Mouse (Mus musculus) MEL (cell line): ENCODE results near the gene Creb3. TPM values are rescaled to one million over a fixed set of nuclear protein-coding genes. Genes with fewer than 3 reads are reported as not detected.

Experiments used
- DNase-seq: peaks from one replicate; pipeline ENCODE4 v3.0.0; 2011; ENCODE audit warnings: low read depth, low spot score
- H3K27ac ChIP-seq: 2 replicates; pipeline ENCODE4 v1.5.1; 2012; ENCODE audit warnings: low read depth, mild to moderate bottlenecking, control low read depth, low read length, moderate library complexity; ENCODE audit not compliant: control insufficient read depth
- H3K27me3 ChIP-seq, 2 experiments: fragments of 150-350 bp in 1 of 2; sonication (generic) in 1 of 2; 2 replicates each; pipeline ENCODE4 v1.6.1; 2012; ENCODE audit warnings: low read length in 2 of 2, mild to moderate bottlenecking in 2 of 2, improper control_type of control experiment in 1 of 2, moderate library complexity in 1 of 2; ENCODE audit not compliant: insufficient read depth in 2 of 2, control insufficient read depth in 1 of 2
- H3K36me3 ChIP-seq, 2 experiments: 2 replicates each; pipeline ENCODE4 v1.6.1; 2012 to 2014; ENCODE audit warnings: low read length in 2 of 2, improper control_type of control experiment in 1 of 2, inconsistent platforms in 1 of 2, mild to moderate bottlenecking in 1 of 2; ENCODE audit not compliant: insufficient read depth in 2 of 2, control insufficient read depth in 1 of 2
- H3K4me1 ChIP-seq, 2 experiments: fragments of 150-350 bp in 1 of 2; sonication (generic) in 1 of 2; 2 replicates each; pipeline ENCODE4 v1.6.1; 2012; ENCODE audit warnings: low read length in 2 of 2, improper control_type of control experiment in 1 of 2, mild to moderate bottlenecking in 1 of 2; ENCODE audit not compliant: insufficient read depth in 2 of 2, control insufficient read depth in 1 of 2
- H3K4me3 ChIP-seq, 2 experiments: fragments of 150-350 bp in 1 of 2; sonication (generic) in 1 of 2; 2 replicates each; pipeline ENCODE4 v1.5.1; 2012; ENCODE audit warnings: low read depth in 2 of 2, low read length in 2 of 2, mild to moderate bottlenecking in 2 of 2, moderate library complexity in 2 of 2, control low read depth in 1 of 2, improper control_type of control experiment in 1 of 2; ENCODE audit not compliant: control insufficient read depth in 1 of 2, insufficient read depth in 1 of 2
- H3K79me2 ChIP-seq: 2 replicates; pipeline ENCODE4 v1.6.1; 2012; ENCODE audit warnings: mild to moderate bottlenecking, low read length, moderate library complexity; ENCODE audit not compliant: control insufficient read depth, poor library complexity, insufficient read depth
- H3K9ac ChIP-seq: 2 replicates; pipeline ENCODE4 v1.6.1; 2012; ENCODE audit warnings: low read depth, mild to moderate bottlenecking, control low read depth, low read length, moderate library complexity; ENCODE audit not compliant: control insufficient read depth, poor library complexity, severe bottlenecking
- H3K9me3 ChIP-seq: fragments of 150-350 bp; sonication (generic); replicated peaks from 2 replicates; pipeline ENCODE4 v1.6.1; 2012; ENCODE audit warnings: mild to moderate bottlenecking, low read length, improper control_type of control experiment, moderate library complexity; ENCODE audit not compliant: insufficient read depth
- BHLHE40 ChIP-seq: IDR thresholded peaks from 2 replicates; pipeline ENCODE4 v1.6.1; 2012; ENCODE audit warnings: low read depth, mild to moderate bottlenecking, inconsistent platforms, low read length, improper control_type of control experiment, borderline replicate concordance
- CHD2 ChIP-seq: IDR thresholded peaks from 2 replicates; pipeline ENCODE4 v1.6.1; 2011; ENCODE audit warnings: low read length, improper control_type of control experiment
- EP300 ChIP-seq, 2 experiments: IDR thresholded peaks; 2 replicates each; pipeline ENCODE4 v1.6.1; 2011; ENCODE audit warnings: improper control_type of control experiment in 2 of 2, low read length in 2 of 2, low read depth in 1 of 2, mild to moderate bottlenecking in 1 of 2
- GABPA ChIP-seq: IDR thresholded peaks from 2 replicates; pipeline ENCODE4 v1.6.1; 2012; ENCODE audit warnings: low read depth, mild to moderate bottlenecking, inconsistent platforms, low read length, improper control_type of control experiment, moderate library complexity
- JUND ChIP-seq: IDR thresholded peaks from 2 replicates; pipeline ENCODE4 v1.6.1; 2011; ENCODE audit warnings: low read depth, mild to moderate bottlenecking, improper control_type of control experiment, low read length
- KAT2A ChIP-seq: conservative IDR thresholded peaks from 2 replicates; pipeline ENCODE4 v1.6.1; 2012; ENCODE audit warnings: low read depth, low read length, improper control_type of control experiment, inconsistent platforms
- MAFK ChIP-seq: IDR thresholded peaks from 2 replicates; pipeline ENCODE4 v1.6.1; 2011; ENCODE audit warnings: low read depth, mild to moderate bottlenecking, low read length, improper control_type of control experiment, borderline replicate concordance
- MAZ ChIP-seq: IDR thresholded peaks from 2 replicates; pipeline ENCODE4 v1.6.1; 2012; ENCODE audit warnings: low read depth, mild to moderate bottlenecking, inconsistent platforms, low read length, improper control_type of control experiment
- MEF2A ChIP-seq: IDR thresholded peaks from 2 replicates; pipeline ENCODE4 v1.6.1; 2014; ENCODE audit warnings: low read depth, mild to moderate bottlenecking, inconsistent platforms, low read length, improper control_type of control experiment; ENCODE audit not compliant: poor library complexity, insufficient replicate concordance, severe bottlenecking; ENCODE audit errors: extremely low read depth
- MXI1 ChIP-seq: IDR thresholded peaks from 2 replicates; pipeline ENCODE4 v1.6.1; 2011; ENCODE audit warnings: mild to moderate bottlenecking, low read depth, low read length, improper control_type of control experiment
- MYB ChIP-seq: IDR thresholded peaks from 2 replicates; pipeline ENCODE4 v1.6.1; 2011; ENCODE audit warnings: mild to moderate bottlenecking, low read depth, low read length, improper control_type of control experiment
- NRF1 ChIP-seq: IDR thresholded peaks from 2 replicates; pipeline ENCODE4 v1.6.1; 2014; ENCODE audit warnings: low read depth, mild to moderate bottlenecking, inconsistent platforms, low read length, improper control_type of control experiment, moderate library complexity; ENCODE audit not compliant: poor library complexity, insufficient read depth, severe bottlenecking
- POLR2A ChIP-seq, 2 experiments: IDR thresholded peaks; 2 replicates each; pipeline ENCODE4 v1.6.1; 2011 to 2012; ENCODE audit warnings: low read length in 2 of 2, mild to moderate bottlenecking in 2 of 2, control low read depth in 1 of 2, improper control_type of control experiment in 1 of 2, low read depth in 1 of 2, moderate library complexity in 1 of 2; ENCODE audit not compliant: control insufficient read depth in 1 of 2, insufficient read depth in 1 of 2, poor library complexity in 1 of 2
- POLR2AphosphoS5 ChIP-seq: IDR thresholded peaks from 2 replicates; pipeline ENCODE4 v1.6.1; 2012; ENCODE audit warnings: low read depth, borderline replicate concordance, mild to moderate bottlenecking, inconsistent platforms, low read length, moderate library complexity, mixed read lengths
- RAD21 ChIP-seq: IDR thresholded peaks from 2 replicates; pipeline ENCODE4 v1.6.1; 2011; ENCODE audit warnings: mild to moderate bottlenecking, low read depth, low read length, improper control_type of control experiment
- RCOR1 ChIP-seq: IDR thresholded peaks from 2 replicates; pipeline ENCODE4 v1.6.1; 2012; ENCODE audit warnings: low read depth, mild to moderate bottlenecking, inconsistent platforms, low read length, improper control_type of control experiment
- TBP ChIP-seq: IDR thresholded peaks from 2 replicates; pipeline ENCODE4 v1.8.0; 2011; ENCODE audit warnings: low read depth, low read length, improper control_type of control experiment
- TCF12 ChIP-seq: IDR thresholded peaks from 2 replicates; pipeline ENCODE4 v1.6.1; 2014; ENCODE audit warnings: low read depth, mild to moderate bottlenecking, inconsistent platforms, low read length, improper control_type of control experiment, moderate library complexity
- USF1 ChIP-seq: IDR thresholded peaks from 2 replicates; pipeline ENCODE4 v1.6.1; 2014; ENCODE audit warnings: low read depth, mild to moderate bottlenecking, inconsistent platforms, low read length, improper control_type of control experiment, moderate library complexity
- ZKSCAN1 ChIP-seq: IDR thresholded peaks from 2 replicates; pipeline ENCODE4 v1.6.1; 2012; ENCODE audit warnings: low read depth, mild to moderate bottlenecking, inconsistent platforms, low read length, improper control_type of control experiment, moderate library complexity
- ZMIZ1 ChIP-seq: IDR thresholded peaks from 2 replicates; pipeline ENCODE4 v1.6.1; 2012; ENCODE audit warnings: low read depth, mild to moderate bottlenecking, inconsistent platforms, low read length, improper control_type of control experiment, moderate library complexity
- ZNF384 ChIP-seq: IDR thresholded peaks from 2 replicates; pipeline ENCODE4 v1.6.1; 2012; ENCODE audit warnings: low read depth, mild to moderate bottlenecking, inconsistent platforms, low read length, improper control_type of control experiment
- polyA plus RNA-seq, 2 experiments: library from polyadenylated mRNA; stranded (reverse) in 1 of 2; unstranded in 1 of 2; fragments of >175 nt in 1 of 2; fragments of >200 nt in 1 of 2; gene quantifications; 2 replicates each; pipeline versions ENCODE4 v1.2.1 to v1.2.4; 2012; ENCODE audit warnings: low replicate concordance in 2 of 2, low read depth in 1 of 2; ENCODE audit not compliant: insufficient read length in 2 of 2, insufficient read depth in 1 of 2, missing spikeins in 1 of 2
- total RNA-seq: library from RNA; depleted of rRNA; stranded (reverse); fragments of 300-350 nt; gene quantifications from 2 replicates; pipeline ENCODE4 v1.2.3, GENCODE M21; 2012

Creb3 gene
- total and polyA plus RNA-seq, 3 experiments: 17.1 to 21.3 TPM; not detected in 1

DNA sequence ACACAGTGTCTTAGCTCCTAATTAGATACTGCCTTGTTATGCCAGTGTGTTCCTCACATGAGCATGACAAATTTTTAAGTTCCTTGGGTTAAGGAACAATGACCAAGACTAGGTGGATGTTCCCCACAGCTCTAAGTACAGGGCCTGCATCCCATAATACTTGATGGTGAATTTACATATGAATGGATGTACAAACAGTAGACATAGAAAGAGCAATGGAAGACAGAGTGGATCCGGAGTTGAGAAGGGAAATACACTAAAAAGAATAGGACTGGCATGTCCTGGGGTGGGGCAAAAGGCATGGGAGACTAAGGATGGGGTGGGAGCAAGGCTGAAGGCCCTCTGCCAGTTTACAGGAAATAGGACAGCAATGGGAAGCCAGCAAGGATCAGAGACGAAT lies 13.2 kb downstream of the Creb3 start:
- Histone ChIP-seq H3K79me2 (peaks cover 21% of the 10 kb centered on the region), H3K27me3 (no peaks in the 10 kb centered on the region), H3K4me3 (no peak overlapping the region), H3K9ac (no peak overlapping the region), H3K4me1 (peaks cover 7 to 28% of the 10 kb centered on the region in 2 experiments), H3K36me3 (peaks cover 0 to 3% of the 10 kb centered on the region in 2 experiments; a peak in 2 of 4 replicates), H3K9me3 (no peaks in the 10 kb centered on the region), H3K27ac (no peak overlapping the region)
- TF ChIP-seq RCOR1 (no peak), BHLHE40 (no peak), MAFK (no peak)
- no peak for DNase-seq

DNA sequence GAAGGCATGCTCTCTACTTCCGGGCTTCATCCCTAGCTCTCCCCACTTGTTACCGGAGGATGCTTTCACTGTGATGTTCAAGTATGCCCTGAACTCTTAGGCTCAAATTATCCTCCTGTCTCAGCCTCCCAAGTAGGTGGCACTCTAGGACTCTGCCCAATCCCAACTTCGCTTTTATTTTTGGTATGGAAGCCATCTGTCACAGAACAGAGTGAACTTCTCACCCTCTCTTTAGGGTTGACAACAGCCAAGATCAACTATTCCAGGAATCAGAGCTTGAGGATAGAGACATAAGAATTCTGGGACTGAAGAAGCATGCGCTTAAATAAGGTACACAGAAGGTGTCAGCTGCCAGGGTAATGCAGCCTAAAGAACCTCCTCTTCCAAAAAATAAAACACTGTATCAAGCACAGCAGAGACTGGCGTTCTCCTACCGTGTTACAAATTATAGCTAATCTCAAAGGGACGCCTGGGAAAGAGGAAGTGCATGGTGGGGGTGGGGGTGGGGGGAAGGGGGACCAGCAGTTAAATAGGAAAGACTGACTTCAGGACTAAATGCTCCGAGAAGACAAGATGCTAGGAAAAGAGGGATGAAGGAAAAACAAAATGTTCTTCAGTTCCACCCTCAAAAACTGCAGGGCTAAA lies 15.2 kb downstream of the Creb3 start:
- peak overlapping the region; percentile 93 for H3K9ac ChIP-seq
- peaks cover 7 to 23% of the 10 kb centered on the region in 2 experiments for H3K4me1 ChIP-seq
- TF ChIP-seq KAT2A (no peak), BHLHE40 (0 out of 2 replicates have a peak, but pooled peaks have one; percentile 14), POLR2AphosphoS5 (no peak), CHD2 (peak; percentile 44; the same call in 1 of the 2 replicates), EP300 (IDR thresholded peaks at IDR 0.05; ENCODE audit: low read depth in 1 of 2, low read length in 2 of 2) (peak in 1 of 2 experiments; percentile 56; a peak in 2 of 4 replicates)
- peaks cover 0 to 3% of the 10 kb centered on the region in 2 experiments; a peak in 2 of 4 replicates for H3K36me3 ChIP-seq
- peak; percentile 69 for DNase-seq
- peak overlapping the region; percentile 80 for H3K27ac ChIP-seq
- H3K79me2 ChIP-seq: peaks cover 21% of the 10 kb centered on the region
- peak overlapping the region; percentile 93 to 95 for H3K4me3 ChIP-seq
- H3K9me3 ChIP-seq: no peaks in the 10 kb centered on the region
- no peaks in the 10 kb centered on the region for H3K27me3 ChIP-seq

DNA sequence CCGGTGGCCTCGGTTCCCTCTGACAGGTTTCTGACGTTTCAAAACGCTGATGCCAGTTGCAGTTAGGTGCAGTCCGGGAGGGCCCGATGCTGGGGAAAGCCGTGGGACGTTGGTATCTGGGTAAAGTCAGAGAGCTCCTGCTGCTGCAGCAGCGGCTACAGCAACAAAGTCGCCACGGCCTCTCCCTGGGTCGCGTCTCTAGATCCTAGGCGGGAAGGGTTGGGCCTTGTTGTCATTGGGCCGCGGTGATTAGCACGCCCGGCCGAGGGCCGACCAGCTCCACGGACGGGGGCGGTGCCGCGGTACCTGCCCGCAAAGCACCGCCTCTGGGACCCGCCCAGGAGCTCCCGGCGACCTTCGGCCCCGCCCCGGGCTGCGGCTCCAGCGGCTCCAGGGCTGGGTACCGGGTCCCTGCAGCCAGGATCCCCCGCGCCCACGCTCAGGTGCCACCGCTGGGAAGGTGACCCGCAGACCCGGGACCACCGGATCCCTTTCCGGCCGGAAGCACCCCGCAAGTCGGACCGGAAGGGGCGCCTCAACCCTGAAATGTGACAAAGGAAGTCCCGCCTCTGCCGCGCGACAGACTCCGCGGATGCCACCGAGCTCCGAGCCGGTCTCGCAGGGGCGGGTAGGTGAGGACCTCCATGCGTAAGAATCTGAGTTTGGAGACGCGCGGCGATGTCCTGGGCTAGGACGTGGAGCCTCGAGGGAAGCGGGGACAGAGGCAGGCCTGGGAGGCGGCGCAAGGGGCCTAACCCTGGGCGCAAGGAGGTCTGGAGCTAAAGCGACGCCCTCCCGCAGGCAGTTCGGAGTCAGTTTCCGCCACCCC lies 16.5 kb downstream of the Creb3 start, which contains the start of the genes Rgp1 and Gba2:
TSS of gene Rgp1 (plus strand) at position 340 of the 829 bp plus-strand sequence.
TSS of gene Gba2 (minus strand) at position 498 of the 829 bp plus-strand sequence.
- Histone ChIP-seq H3K4me1 (peaks cover 7 to 23% of the 10 kb centered on the region in 2 experiments), H3K27ac (peak within 1 kb of the TSS; percentile 66)
- TF ChIP-seq USF1 (0 out of 2 replicates have a peak, but pooled peaks have one; percentile 4), MEF2A (no peak), BHLHE40 (no peak), NRF1 (no peak), ZMIZ1 (0 out of 2 replicates have a peak, but pooled peaks have one; percentile 42), POLR2A (IDR thresholded peaks at IDR 0.05; ENCODE audit: control insufficient read depth in 1 of 2, insufficient read depth in 1 of 2, low read depth in 1 of 2, low read length in 2 of 2, poor library complexity in 1 of 2) (peak; percentile 65 to 82), MXI1 (peak; percentile 86; the same call in 1 of the 2 replicates), TCF12 (peak; percentile 56), CHD2 (no peak), JUND (no peak), MAZ (peak; percentile 25), RAD21 (no peak), GABPA (no peak), MYB (no peak), TBP (peak; percentile 57; the same call in 1 of the 2 replicates), ZKSCAN1 (no peak), ZNF384 (no peak)

More for the DNA sequence above, 16.5 kb downstream of the Creb3 start, which contains the start of the genes Rgp1 and Gba2:
- Histone ChIP-seq H3K79me2 (peaks cover 21% of the 10 kb centered on the region), H3K4me3 (peak within 1 kb of the TSS; percentile 93 to 95), H3K36me3 (peaks cover 0 to 3% of the 10 kb centered on the region in 2 experiments; a peak in 2 of 4 replicates), H3K27me3 (no peaks in the 10 kb centered on the region), H3K9ac (peak within 1 kb of the TSS; percentile 93), H3K9me3 (no peaks in the 10 kb centered on the region)
- DNase-seq: peak; percentile 92
